Mouse (Mus musculus) lung, embryonic 15.5 days (tissue): Measurements from ENCODE around the gene Llgl2. TPM values are rescaled to one million over a fixed set of nuclear protein-coding genes. Genes with fewer than 3 reads are reported as not detected.

Experiments
- ATAC-seq: fragments of 200-750 bp; cut with Nextera tagmentation; 2 replicates; pipeline ENCODE4 v1.8.0; 2017; ENCODE audit warnings: moderate number of reproducible peaks, borderline replicate concordance; ENCODE audit not compliant: low FRiP score, low TSS enrichment; ENCODE audit errors: extremely low read depth
- H3K27ac ChIP-seq: fragments of 300-500 bp; sonication (generic); 2 replicates; pipeline ENCODE4 v1.5.1; 2015; ENCODE audit warnings: moderate library complexity, mild to moderate bottlenecking, inconsistent platforms
- H3K27me3 ChIP-seq: fragments of 300-500 bp; sonication (generic); 2 replicates; pipeline ENCODE4 v1.6.1; 2015; ENCODE audit warnings: inconsistent platforms
- H3K36me3 ChIP-seq: fragments of 300-500 bp; sonication (generic); 2 replicates; pipeline ENCODE4 v1.6.1; 2015; ENCODE audit warnings: inconsistent platforms
- H3K4me1 ChIP-seq: fragments of 300-500 bp; sonication (generic); 2 replicates; pipeline ENCODE4 v1.6.1; 2015; ENCODE audit warnings: inconsistent platforms
- H3K4me2 ChIP-seq: fragments of 300-500 bp; sonication (generic); 2 replicates; pipeline ENCODE4 v1.6.1; 2015; ENCODE audit warnings: inconsistent platforms, mild to moderate bottlenecking, moderate library complexity
- H3K4me3 ChIP-seq: fragments of 300-500 bp; sonication (generic); 2 replicates; pipeline ENCODE4 v1.5.1; 2015; ENCODE audit warnings: mild to moderate bottlenecking, inconsistent platforms
- H3K9ac ChIP-seq: fragments of 300-500 bp; sonication (generic); 2 replicates; pipeline ENCODE4 v1.6.1; 2015; ENCODE audit warnings: inconsistent platforms
- H3K9me3 ChIP-seq: fragments of 300-500 bp; sonication (generic); 2 replicates; pipeline ENCODE4 v1.6.1; 2016; ENCODE audit warnings: inconsistent platforms
- WGBS: fragments of 180-500 bp; shearing (Covaris S2); methylation state at CpG from one replicate; pipeline ENCODE4 v1.1.7; 2015; 5-methylcytosine and 5-hydroxymethylcytosine counted together
- polyA plus RNA-seq: library from polyadenylated mRNA; unstranded; fragments of >200 nt; fragmentation: Nextera tagmentation; extraction: Ambion mirVana; gene quantifications from 2 replicates; pipeline ENCODE4 v1.2.1, GENCODE M21; 2015

Llgl2 gene
- polyA plus RNA-seq, 1 experiment from 2014 or later = 40.1 TPM

GRCm38 (mm10) chr11:115792353-115792752 lies 31.5 kb upstream of the Llgl2 start:
- 85% methylated on average over 14 of the region's 14 CpGs for WGBS
- Histone ChIP-seq H3K9ac (no peak overlapping the region), H3K4me1 (no peaks in the 10 kb centered on the region), H3K4me3 (no peak overlapping the region), H3K36me3 (peaks cover 71% of the 10 kb centered on the region), H3K4me2 (no peak overlapping the region), H3K27ac (no peak overlapping the region), H3K9me3 (no peaks in the 10 kb centered on the region), H3K27me3 (no peaks in the 10 kb centered on the region)
- no peak for ATAC-seq

DNA sequence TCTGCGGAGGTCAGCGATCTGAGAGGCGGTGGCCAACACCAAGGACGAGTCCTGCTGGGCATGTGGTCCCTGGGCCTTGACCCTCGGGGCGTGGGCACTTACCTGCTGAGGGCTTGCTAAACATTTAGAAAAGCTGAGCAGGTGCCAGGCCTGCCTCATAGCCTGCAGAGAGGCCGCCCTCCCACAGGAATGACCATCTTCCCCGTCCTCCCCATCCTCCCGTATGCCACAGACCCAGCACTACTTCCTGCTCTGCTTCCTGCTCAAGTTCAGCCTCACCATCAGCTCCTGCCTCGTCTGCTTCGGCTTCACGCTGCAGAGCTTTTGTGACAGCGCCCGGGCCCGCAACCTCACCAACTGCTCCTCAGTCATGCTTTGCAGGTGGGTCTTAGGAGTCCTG lies 27.0 kb upstream of the Llgl2 start:
- H3K27me3 ChIP-seq = no peaks in the 10 kb centered on the region
- 73% methylated on average over 15 of the region's 15 CpGs for WGBS
- no peak overlapping the region for H3K4me3 ChIP-seq
- no peaks in the 10 kb centered on the region for H3K4me1 ChIP-seq
- H3K27ac ChIP-seq = no peak overlapping the region
- no peak overlapping the region for H3K4me2 ChIP-seq
- H3K9ac ChIP-seq = no peak overlapping the region
- ATAC-seq = no peak
- H3K9me3 ChIP-seq = no peaks in the 10 kb centered on the region
- H3K36me3 ChIP-seq = peaks cover 94% of the 10 kb centered on the region

GRCm38 (mm10) chr11:115797665-115798064 lies 26.2 kb upstream of the Llgl2 start:
- Histone ChIP-seq H3K27ac (no peak overlapping the region), H3K36me3 (peaks cover 94% of the 10 kb centered on the region)

GRCm38 (mm10) chr11:115800981-115801380 lies 22.9 kb upstream of the Llgl2 start:
- Histone ChIP-seq H3K27me3 (no peaks in the 10 kb centered on the region), H3K36me3 (peaks cover 88% of the 10 kb centered on the region), H3K4me2 (no peak overlapping the region), H3K9me3 (no peaks in the 10 kb centered on the region), H3K27ac (no peak overlapping the region), H3K4me3 (no peak overlapping the region), H3K9ac (no peak overlapping the region), H3K4me1 (no peaks in the 10 kb centered on the region)
- 89% methylated on average over 18 of the region's 18 CpGs for WGBS
- no peak for ATAC-seq

More at GRCm38 (mm10) chr11:115797665-115798064, 26.2 kb upstream of the Llgl2 start:
- Histone ChIP-seq H3K4me2 (no peak overlapping the region), H3K4me1 (no peaks in the 10 kb centered on the region), H3K9ac (no peak overlapping the region), H3K4me3 (no peak overlapping the region), H3K27me3 (no peaks in the 10 kb centered on the region), H3K9me3 (no peaks in the 10 kb centered on the region)
- no peak for ATAC-seq
- WGBS = 81% methylated on average over 9 of the region's 9 CpGs

GRCm38 (mm10) chr11:115803072-115803709 lies 20.7 kb upstream of the Llgl2 start:
- peaks cover 88% of the 10 kb centered on the region for H3K36me3 ChIP-seq
- H3K9me3 ChIP-seq = no peaks in the 10 kb centered on the region
- no peak overlapping the region for H3K27ac ChIP-seq
- no peaks in the 10 kb centered on the region for H3K27me3 ChIP-seq
- ATAC-seq = no peak
- peaks cover 10% of the 10 kb centered on the region for H3K4me1 ChIP-seq
- no peak overlapping the region for H3K4me3 ChIP-seq
- 86% methylated on average over 24 of the region's 24 CpGs for WGBS
- H3K4me2 ChIP-seq = no peak overlapping the region
- H3K9ac ChIP-seq = no peak overlapping the region

- no peaks in the 10 kb centered on the region for H3K9me3 ChIP-seq
- no peaks in the 10 kb centered on the region for H3K27me3 ChIP-seq
- no peak overlapping the region for H3K9ac ChIP-seq
- peaks cover 70% of the 10 kb centered on the region for H3K36me3 ChIP-seq
- no peak for ATAC-seq
- peaks cover 28% of the 10 kb centered on the region for H3K4me1 ChIP-seq
- 97% methylated on average over 7 of the region's 7 CpGs for WGBS
- H3K4me3 ChIP-seq = no peak overlapping the region
- H3K4me2 ChIP-seq = no peak overlapping the region
- no peak overlapping the region for H3K27ac ChIP-seq
Measured at GRCm38 (mm10) chr11:115805005-115805404, 18.8 kb upstream of the Llgl2 start.

GRCm38 (mm10) chr11:115806154-115806553 lies 17.7 kb upstream of the Llgl2 start:
- Histone ChIP-seq H3K4me3 (no peak overlapping the region), H3K4me2 (no peak overlapping the region), H3K9me3 (no peaks in the 10 kb centered on the region), H3K27me3 (no peaks in the 10 kb centered on the region), H3K9ac (no peak overlapping the region), H3K36me3 (peaks cover 60% of the 10 kb centered on the region), H3K4me1 (peaks cover 40% of the 10 kb centered on the region), H3K27ac (no peak overlapping the region)
- ATAC-seq = no peak
- 85% methylated on average over 10 of the region's 10 CpGs for WGBS

- Histone ChIP-seq H3K36me3 (peaks cover 56% of the 10 kb centered on the region), H3K27me3 (no peaks in the 10 kb centered on the region), H3K4me3 (no peak overlapping the region), H3K4me2 (no peak overlapping the region), H3K27ac (no peak overlapping the region), H3K4me1 (peaks cover 51% of the 10 kb centered on the region), H3K9ac (no peak overlapping the region), H3K9me3 (no peaks in the 10 kb centered on the region)
- no peak for ATAC-seq
- WGBS = 79% methylated on average over 6 of the region's 6 CpGs
Measured at GRCm38 (mm10) chr11:115807306-115807705, 16.5 kb upstream of the Llgl2 start.

- WGBS = 67% methylated on average over 11 of the region's 11 CpGs
- no peak for ATAC-seq
- Histone ChIP-seq H3K4me1 (peaks cover 58% of the 10 kb centered on the region), H3K27ac (peak overlapping the region; percentile 85; the same call in 1 of the 2 replicates), H3K9ac (no peak overlapping the region), H3K27me3 (no peaks in the 10 kb centered on the region), H3K4me3 (no peak overlapping the region), H3K36me3 (peaks cover 50% of the 10 kb centered on the region), H3K9me3 (no peaks in the 10 kb centered on the region), H3K4me2 (peak overlapping the region; percentile 92; the same call in 1 of the 2 replicates)
Measured at GRCm38 (mm10) chr11:115807971-115808370, 15.9 kb upstream of the Llgl2 start.

- peak overlapping the region; percentile 83; the same call in 1 of the 2 replicates for H3K4me3 ChIP-seq
- H3K36me3 ChIP-seq = peaks cover 42% of the 10 kb centered on the region
Measured at GRCm38 (mm10) chr11:115808696-115809310, 15.0 kb upstream of the Llgl2 start.

GRCm38 (mm10) chr11:115809311-115809781 lies 14.5 kb upstream of the Llgl2 start:
- ATAC-seq = peak; percentile 8; the same call in 1 of the 2 replicates
- H3K9ac ChIP-seq = no peak overlapping the region; the same call in 1 of the 2 replicates
- H3K27me3 ChIP-seq = no peaks in the 10 kb centered on the region
- no peaks in the 10 kb centered on the region for H3K9me3 ChIP-seq
- peak overlapping the region; percentile 85 for H3K27ac ChIP-seq
- peaks cover 61% of the 10 kb centered on the region for H3K4me1 ChIP-seq
- WGBS = 48% methylated on average over 8 of the region's 8 CpGs
- peak overlapping the region; percentile 92 for H3K4me2 ChIP-seq
- peak overlapping the region; percentile 83; the same call in 1 of the 2 replicates for H3K4me3 ChIP-seq
- peaks cover 39% of the 10 kb centered on the region for H3K36me3 ChIP-seq

More at GRCm38 (mm10) chr11:115808696-115809310, 15.0 kb upstream of the Llgl2 start:
- no peak overlapping the region; the same call in 1 of the 2 replicates for H3K9ac ChIP-seq
- WGBS = 16% methylated on average over 10 of the region's 10 CpGs
- 0 out of 2 replicates have a peak, but pooled peaks have one; percentile 6 for ATAC-seq
- H3K4me1 ChIP-seq = peaks cover 58% of the 10 kb centered on the region
- peak overlapping the region; percentile 85 for H3K27ac ChIP-seq
- peak overlapping the region; percentile 92 for H3K4me2 ChIP-seq
- H3K27me3 ChIP-seq = no peaks in the 10 kb centered on the region
- H3K9me3 ChIP-seq = no peaks in the 10 kb centered on the region

GRCm38 (mm10) chr11:115810377-115810776 lies 13.5 kb upstream of the Llgl2 start:
- no peaks in the 10 kb centered on the region for H3K27me3 ChIP-seq
- peaks cover 66% of the 10 kb centered on the region for H3K4me1 ChIP-seq
- H3K36me3 ChIP-seq = peaks cover 28% of the 10 kb centered on the region
- peak overlapping the region; percentile 85 for H3K27ac ChIP-seq
- H3K4me3 ChIP-seq = peak overlapping the region; percentile 83
- WGBS = 35% methylated on average over 14 of the region's 14 CpGs
- H3K4me2 ChIP-seq = peak overlapping the region; percentile 92
- ATAC-seq = no peak
- H3K9me3 ChIP-seq = no peaks in the 10 kb centered on the region
- H3K9ac ChIP-seq = peak overlapping the region; percentile 39; the same call in 1 of the 2 replicates
